ENCODE assay signal across 30 mouse cellular contexts in the genomic region with DNA sequence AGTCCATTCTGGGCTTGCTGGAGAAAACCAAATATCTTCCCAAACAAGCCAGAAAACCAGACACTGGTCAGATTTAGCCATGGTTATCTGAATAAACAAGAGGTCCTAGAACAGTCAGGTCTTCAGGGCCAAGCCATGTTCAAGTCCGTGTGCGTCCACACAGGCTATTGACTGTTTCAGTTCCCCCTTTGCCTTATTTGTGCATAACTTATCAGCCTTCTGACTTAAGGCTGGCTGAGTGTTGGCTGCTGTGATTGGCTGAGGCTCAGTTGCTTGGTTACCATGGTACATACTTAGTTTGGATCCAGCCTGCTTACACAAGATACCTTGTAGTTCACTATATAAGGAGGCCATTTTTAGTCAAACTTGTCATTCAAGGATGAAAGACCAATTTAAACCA. TPM values are rescaled to one million over a fixed set of nuclear protein-coding genes. Genes with fewer than 3 reads are reported as not detected.
A peak's percentile ranks its signal among the peaks of the same experiment; 100 is the strongest.
DNase-seq lines count a peak whose midpoint lies in the region; ATAC-seq and TF ChIP-seq lines count a peak whose summit lies in the region.
"Not testable (repeated sequence)": the region's sequence is repeated elsewhere in the genome, so short reads cannot be mapped to it uniquely, and the experiment has no call there.
"Had no signal": no experiment of that assay in that cellular context is flagged by ENCODE, and none has a peak within 500 bp of the region (broad histone marks: within the 10 kb centered on the region; RNA-seq: fewer than 3 reads in every experiment).

No protein-coding gene starts in this region.

- H3K4me1 ChIP-seq in CH12.LX (ENCODE audit: control insufficient read depth in 1 of 2, insufficient read depth in 2 of 2) = peaks cover 4 to 16% of the 10 kb centered on the region in 2 experiments
- H3K4me1 ChIP-seq in forebrain, postnatal 0 days (ENCODE audit: insufficient read depth); hindbrain, embryonic 14.5 days (replicated peaks; ENCODE audit: control insufficient read depth, insufficient read depth, low read length); neural tube, embryonic 11.5 days (ENCODE audit: control insufficient read depth, insufficient read depth, low read length): not testable (repeated sequence)

- 90% methylated on average over 2 of the region's 2 CpGs for WGBS in forebrain, postnatal 0 days
- WGBS in hindbrain, embryonic 14.5 days = 87% methylated on average over 2 of the region's 2 CpGs
- WGBS in neural tube, embryonic 11.5 days = 91% methylated on average over 2 of the region's 2 CpGs

- in situ Hi-C loops in CH12.LX (cut with MboI; ENCODE audit: low pct_ligation_motif_present, low pct_unique_long_range_greater_than_20kb, low sequenced_read_pairs) = not testable (repeated sequence)

- not testable (repeated sequence) for H3K4me2 ChIP-seq in CH12.LX (ENCODE audit: insufficient read depth, low read depth, poor library complexity, severe bottlenecking); forebrain, postnatal 0 days (ENCODE audit: low read depth); hindbrain, embryonic 14.5 days (replicated peaks); neural tube, embryonic 11.5 days (ENCODE audit: low read depth)

- peak overlapping the region in 1 of 3 experiments; percentile 40 for H3K4me3 ChIP-seq in CH12.LX (replicated peaks in 1 of 3; ENCODE audit: low read depth in 2 of 3, low read length in 2 of 3, poor library complexity in 1 of 3)
- H3K4me3 ChIP-seq in forebrain, postnatal 0 days (ENCODE audit: low read depth, low read length); hindbrain, embryonic 14.5 days (replicated peaks; ENCODE audit: low read length); neural tube, embryonic 11.5 days (ENCODE audit: low read depth, low read length): not testable (repeated sequence)

- not testable (repeated sequence) for H3K9ac ChIP-seq in CH12.LX (ENCODE audit: insufficient read depth, low read depth); forebrain, postnatal 0 days; hindbrain, embryonic 14.5 days; neural tube, embryonic 11.5 days (ENCODE audit: low read length)

- dilution Hi-C loops in CH12.LX (cut with MboI; ENCODE audit: extremely low pct_ligation_motif_present, extremely low pct_unique_long_range_greater_than_20kb, low sequenced_read_pairs) = not testable (repeated sequence)

- H3K27ac ChIP-seq in CH12.LX (ENCODE audit: insufficient read depth, low read depth); forebrain, postnatal 0 days (ENCODE audit: low read depth, low read length); hindbrain, embryonic 14.5 days; neural tube, embryonic 11.5 days (ENCODE audit: low read depth, low read length): not testable (repeated sequence)

- H3K27me3 ChIP-seq in CH12.LX (replicated peaks); forebrain, postnatal 0 days (ENCODE audit: insufficient read depth, low read length); hindbrain, embryonic 14.5 days (ENCODE audit: control insufficient read depth, insufficient read depth, low read length); neural tube, embryonic 11.5 days (ENCODE audit: control insufficient read depth, insufficient read depth, low read length): not testable (repeated sequence)

- TF ChIP-seq POLR2A in CH12.LX (IDR thresholded peaks at IDR 0.05; ENCODE audit: low read depth, low read length) = peak; percentile 58

- not testable (repeated sequence) for H3K9me3 ChIP-seq in CH12.LX (replicated peaks; ENCODE audit: low read length)
- H3K9me3 ChIP-seq in forebrain, postnatal 0 days (ENCODE audit: low read length) = peaks cover 21% of the 10 kb centered on the region
- H3K9me3 ChIP-seq in hindbrain, embryonic 14.5 days (ENCODE audit: control insufficient read depth, low read length) = peaks cover 58% of the 10 kb centered on the region
- H3K9me3 ChIP-seq in neural tube, embryonic 11.5 days (ENCODE audit: control insufficient read depth, low read length) = peaks cover 24% of the 10 kb centered on the region

- TF ChIP-seq EP300 in CH12.LX (IDR thresholded peaks at IDR 0.05; ENCODE audit: low read length) = peak; percentile 77

- not testable (repeated sequence) for TF ChIP-seq CTCF in CH12.LX (conservative IDR thresholded peaks at IDR 0.05 in 1 of 2, IDR thresholded peaks at IDR 0.05 in 1 of 2; ENCODE audit: low read depth in 2 of 2, low read length in 2 of 2); forebrain, postnatal 0 days (IDR thresholded peaks at IDR 0.05; ENCODE audit: low read depth)

- TF ChIP-seq RAD21 in CH12.LX (IDR thresholded peaks at IDR 0.05; ENCODE audit: low read depth, low read length) = not testable (repeated sequence)

- H3K79me2 ChIP-seq in CH12.LX (replicated peaks; ENCODE audit: control insufficient read depth, extremely low read depth, insufficient read depth, poor library complexity, severe bottlenecking) = not testable (repeated sequence)

- H3K36me3 ChIP-seq in CH12.LX (replicated peaks in 1 of 2; ENCODE audit: control insufficient read depth in 1 of 2, insufficient read depth in 1 of 2, low read length in 1 of 2); forebrain, postnatal 0 days (ENCODE audit: insufficient read depth); hindbrain, embryonic 14.5 days (replicated peaks; ENCODE audit: control insufficient read depth, insufficient read depth); neural tube, embryonic 11.5 days (ENCODE audit: control insufficient read depth, insufficient read depth, low read length): not testable (repeated sequence)

- peak; percentile 93 for DNase-seq in CH12.LX (ENCODE audit: extremely low read depth)
- DNase-seq in forebrain, postnatal 0 days; neural tube, embryonic 11.5 days (ENCODE audit: low spot score): not testable (repeated sequence)
- peak; percentile 14 for DNase-seq in hindbrain, embryonic 14.5 days (ENCODE audit: low spot score)

- ATAC-seq in common myeloid progenitor, adult 5-6 weeks (replicated peaks; ENCODE audit: low read depth, poor library complexity, severe bottlenecking) = peak; percentile 69
- ATAC-seq in forebrain, postnatal 0 days = peak; percentile 69
- not testable (repeated sequence) for ATAC-seq in hindbrain, embryonic 14.5 days (ENCODE audit: low FRiP score)
- peak; percentile 76 for ATAC-seq in megakaryocyte progenitor cell, adult 5-6 weeks (replicated peaks; ENCODE audit: poor library complexity)
- peak; percentile 29; the same call in 1 of the 2 replicates for ATAC-seq in neural tube, embryonic 11.5 days (ENCODE audit: insufficient read depth, low FRiP score, low TSS enrichment)

TF ChIP-seq in CH12.LX, 34 proteins besides CTCF, POLR2A, EP300 and RAD21 (continues in another document):
- TF ChIP-seq SIN3A (IDR thresholded peaks at IDR 0.05; ENCODE audit: low read length) (0 out of 2 replicates have a peak, but pooled peaks have one; percentile 37), TBP (conservative IDR thresholded peaks at IDR 0.05; ENCODE audit: low read depth, low read length) (0 out of 2 replicates have a peak, but pooled peaks have one; percentile 48), MYC (IDR thresholded peaks at IDR 0.05; ENCODE audit: low read depth, low read length) (peak; percentile 48; the same call in 1 of the 2 replicates), HCFC1 (IDR thresholded peaks at IDR 0.05; ENCODE audit: low read depth, low read length) (peak; percentile 45), MAX (IDR thresholded peaks at IDR 0.05; ENCODE audit: low read length) (peak; percentile 56), IRF4 (IDR thresholded peaks at IDR 0.05; ENCODE audit: low read depth, low read length) (peak; percentile 95), NELFE (IDR thresholded peaks at IDR 0.05; ENCODE audit: low read depth, low read length) (peak; percentile 52)

RNA-seq across cellular contexts. Expression of a gene that starts 32.1 kb away (rescaled TPM):
- total RNA-seq in CH12.LX (2012; rRNA removed) = not detected in 2 replicates
- total RNA-seq in CH12.LX (2014; rRNA removed) = not detected in 2 replicates
- not detected in 2 replicates for polyA plus RNA-seq in CH12.LX (2012; ENCODE audit: insufficient read length, low read depth)
- not detected in 2 replicates for total RNA-seq in common myeloid progenitor, adult 5-6 weeks (2017)
- not detected in 2 replicates for total RNA-seq in forebrain, postnatal 0 days (2014; rRNA removed)
- polyA plus RNA-seq in forebrain, postnatal 0 days (2015; fragmentation: Nextera tagmentation; extraction: Ambion mirVana) = not detected in 2 replicates
- polyA plus RNA-seq in hindbrain, embryonic 14.5 days (2014; fragmentation: Nextera tagmentation; extraction: Ambion mirVana) = not detected in 2 replicates
- not detected in 2 replicates for total RNA-seq in megakaryocyte progenitor cell, adult 5-6 weeks (2015)
- not detected in 2 replicates for total RNA-seq in megakaryocyte progenitor cell, adult 5-6 weeks (2017)
- polyA plus RNA-seq in neural tube, embryonic 11.5 days (2014; fragmentation: Nextera tagmentation; extraction: Ambion mirVana) = not detected in 2 replicates
- total RNA-seq: adrenal gland, adult 2 months; adrenal gland, postnatal 14 days; adrenal gland, postnatal 4 days; ES-E14; gastrocnemius, adult 8-10 months; gastrocnemius, postnatal 25 days; heart, adult 8-10 months; heart, postnatal 25 days; hematopoietic stem cell, adult 5-6 weeks had no signal
- polyA plus RNA-seq: adrenal gland, adult 2 months; C2C12; CD4-positive, CD25-positive, alpha-beta regulatory T cell, adult 4 months; cerebellum, adult 2 months; cortical plate, adult 2 months; embryonic facial prominence, embryonic 10.5 days; embryonic facial prominence, embryonic 13.5 days; erythroblast, embryonic 14.5 days; forebrain, embryonic 14.5 days; gonadal fat pad, adult 2 months; heart, embryonic 11.5 days; heart, embryonic 14.5 days; heart, postnatal 0 days; hindbrain, embryonic 12.5 days; hindbrain, embryonic 16.5 days; intestine, embryonic 15.5 days had no signal

RNA-seq across cellular contexts. Expression of a gene that starts 41.2 kb away (rescaled TPM):
- total RNA-seq in CH12.LX (2012; rRNA removed) = not detected in 2 replicates
- not detected in 2 replicates for total RNA-seq in CH12.LX (2014; rRNA removed)
- not detected in 2 replicates for polyA plus RNA-seq in CH12.LX (2012; ENCODE audit: insufficient read length, low read depth)
- total RNA-seq in common myeloid progenitor, adult 5-6 weeks (2017) = not detected in 2 replicates
- not detected in 2 replicates for total RNA-seq in forebrain, postnatal 0 days (2014; rRNA removed)
- polyA plus RNA-seq in forebrain, postnatal 0 days (2015; fragmentation: Nextera tagmentation; extraction: Ambion mirVana) = not detected in 2 replicates
- polyA plus RNA-seq in hindbrain, embryonic 14.5 days (2014; fragmentation: Nextera tagmentation; extraction: Ambion mirVana) = not detected in 2 replicates
- total RNA-seq in megakaryocyte progenitor cell, adult 5-6 weeks (2015) = not detected in 2 replicates
- total RNA-seq in megakaryocyte progenitor cell, adult 5-6 weeks (2017) = not detected in 2 replicates
- polyA plus RNA-seq in neural tube, embryonic 11.5 days (2014; fragmentation: Nextera tagmentation; extraction: Ambion mirVana) = not detected in 2 replicates
- total RNA-seq: adrenal gland, adult 2 months; adrenal gland, postnatal 14 days; adrenal gland, postnatal 4 days; ES-E14; gastrocnemius, adult 8-10 months; gastrocnemius, postnatal 25 days; heart, adult 8-10 months; heart, postnatal 25 days; hematopoietic stem cell, adult 5-6 weeks had no signal
- polyA plus RNA-seq: adrenal gland, adult 2 months; C2C12; CD4-positive, CD25-positive, alpha-beta regulatory T cell, adult 4 months; cerebellum, adult 2 months; cortical plate, adult 2 months; embryonic facial prominence, embryonic 10.5 days; embryonic facial prominence, embryonic 13.5 days; erythroblast, embryonic 14.5 days; forebrain, embryonic 14.5 days; gonadal fat pad, adult 2 months; heart, embryonic 11.5 days; heart, embryonic 14.5 days; heart, postnatal 0 days; hindbrain, embryonic 12.5 days; hindbrain, embryonic 16.5 days; intestine, embryonic 15.5 days had no signal

RNA-seq across cellular contexts. Expression of a gene that starts 57.2 kb away (rescaled TPM):
- total RNA-seq in CH12.LX (2012; rRNA removed) = 0.55 and 0.71 TPM in 2 replicates
- total RNA-seq in CH12.LX (2014; rRNA removed) = 2.2 and 2.7 TPM in 2 replicates
- polyA plus RNA-seq in CH12.LX (2012; ENCODE audit: insufficient read length, low read depth) = 2.0 and 2.4 TPM in 2 replicates
- total RNA-seq in common myeloid progenitor, adult 5-6 weeks (2017) = not detected in 2 replicates
- total RNA-seq in forebrain, postnatal 0 days (2014; rRNA removed) = 0.08 and 0.14 TPM in 2 replicates
- polyA plus RNA-seq in forebrain, postnatal 0 days (2015; fragmentation: Nextera tagmentation; extraction: Ambion mirVana) = 0.11 and 0.22 TPM in 2 replicates
- not detected in 2 replicates for polyA plus RNA-seq in hindbrain, embryonic 14.5 days (2014; fragmentation: Nextera tagmentation; extraction: Ambion mirVana)
- total RNA-seq in megakaryocyte progenitor cell, adult 5-6 weeks (2015) = not detected in 2 replicates
- 0.17 TPM in 1 of 2 replicates, not detected in the other for total RNA-seq in megakaryocyte progenitor cell, adult 5-6 weeks (2017)
- not detected in 2 replicates for polyA plus RNA-seq in neural tube, embryonic 11.5 days (2014; fragmentation: Nextera tagmentation; extraction: Ambion mirVana)
- total RNA-seq: gastrocnemius, adult 8-10 months; gastrocnemius, postnatal 25 days; heart, adult 8-10 months; heart, postnatal 25 days; hematopoietic stem cell, adult 5-6 weeks had no signal
- polyA plus RNA-seq: C2C12; CD4-positive, CD25-positive, alpha-beta regulatory T cell, adult 4 months; cerebellum, adult 2 months; cortical plate, adult 2 months; embryonic facial prominence, embryonic 10.5 days; embryonic facial prominence, embryonic 13.5 days; erythroblast, embryonic 14.5 days; forebrain, embryonic 14.5 days; heart, embryonic 11.5 days; heart, embryonic 14.5 days; heart, postnatal 0 days; hindbrain, embryonic 12.5 days; hindbrain, embryonic 16.5 days; intestine, embryonic 15.5 days had no signal
